Mouse (Mus musculus): Measurements from ENCODE around the gene Gadd45g.

DNA sequence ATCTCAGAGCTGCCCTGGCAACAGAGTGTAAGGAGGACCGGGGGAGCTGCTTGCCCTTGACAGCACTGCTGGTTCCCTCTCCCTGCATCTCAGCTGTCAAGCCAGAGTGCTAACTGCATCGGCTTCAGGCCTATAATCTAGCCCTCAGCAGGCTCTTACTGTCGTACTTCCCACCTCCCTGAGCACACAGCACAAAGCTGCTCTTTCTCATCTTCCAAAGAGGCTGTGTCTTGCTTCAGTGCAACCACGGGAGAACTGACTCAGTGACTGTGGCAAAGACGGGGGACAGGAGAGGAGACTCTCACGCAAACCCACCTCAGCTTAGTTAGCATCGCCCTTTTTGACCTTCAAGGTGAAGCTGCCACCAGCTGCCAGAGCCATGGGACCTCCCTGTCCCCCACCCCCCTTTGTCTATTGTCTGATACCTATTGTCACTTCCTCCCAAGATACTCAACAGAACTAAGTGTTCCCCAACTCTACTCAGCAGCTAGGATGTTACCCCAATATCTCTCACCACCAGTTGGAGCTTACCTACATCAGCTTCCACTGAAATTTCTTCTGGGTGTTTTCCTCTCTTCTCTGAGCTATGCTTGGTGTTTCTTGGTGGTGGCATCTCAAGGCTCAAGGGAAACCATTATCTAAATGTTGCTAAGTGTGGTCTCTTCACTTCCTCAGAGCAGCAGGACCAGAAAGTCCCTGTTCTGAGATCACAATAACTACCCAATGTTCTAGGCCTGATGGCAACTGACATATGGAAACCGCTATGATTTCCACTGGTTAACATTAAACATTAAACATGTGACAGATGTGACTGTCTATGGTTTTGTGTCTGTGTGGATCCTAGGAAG is 48.4 kb upstream of the Gadd45g start:
- TF ChIP-seq POLR2A (IDR thresholded peaks at IDR 0.05; ENCODE audit: insufficient read length, low read depth) = no peak
- TF ChIP-seq MYOG (IDR thresholded peaks at IDR 0.05; ENCODE audit: control insufficient read depth in 1 of 3, insufficient read depth in 1 of 3, insufficient read length in 2 of 3, low read depth in 2 of 3) = no peak
- no peak for TF ChIP-seq USF1 (IDR thresholded peaks at IDR 0.05; ENCODE audit: low read depth)
- no peak for TF ChIP-seq REST (IDR thresholded peaks at IDR 0.05; ENCODE audit: insufficient read depth, insufficient read length)

Data from myocyte (in vitro differentiated cells).